Mouse (Mus musculus): ENCODE measurements at regions not wholly inside any gene's neighbourhood (a gene's known extent, or its start where the extent isn't known, plus 50 kb on each side); places are given as distances from the start of the nearest gene placed in this dataset.

- Histone ChIP-seq H3K4me1 (replicated peaks) (no peaks in the 10 kb centered on the region), H3K9ac (no peak overlapping the region), H3K9me3 (replicated peaks) (no peaks in the 10 kb centered on the region), H3K27ac (no peak overlapping the region), H3K4me2 (no peak overlapping the region), H3K36me3 (no peaks in the 10 kb centered on the region), H3K4me3 (replicated peaks) (no peak overlapping the region), H3K27me3 (no peaks in the 10 kb centered on the region)
- DNase-seq (no peak), ATAC-seq (ENCODE audit: low read depth) (no peak)
- WGBS (ENCODE audit: insufficient replicate concordance) = 63% methylated on average over 4 of the region's 4 CpGs
Observed at GRCm38 (mm10) chr3:9131366-9131765, 478.5 kb downstream of the Zfp704 start.

GRCm38 (mm10) chr3:9128407-9128806 lies 481.5 kb downstream of the Zfp704 start:
- H3K4me3 ChIP-seq (replicated peaks) = no peak overlapping the region
- 42% methylated on average over 4 of the region's 4 CpGs for WGBS (ENCODE audit: insufficient replicate concordance)
- no peak overlapping the region for H3K27ac ChIP-seq
- ATAC-seq (ENCODE audit: low read depth) (no peak), DNase-seq (no peak)
- H3K27me3 ChIP-seq = no peaks in the 10 kb centered on the region
- H3K9ac ChIP-seq = no peak overlapping the region
- H3K4me1 ChIP-seq (replicated peaks) = no peaks in the 10 kb centered on the region
- H3K36me3 ChIP-seq = no peaks in the 10 kb centered on the region
- no peaks in the 10 kb centered on the region for H3K9me3 ChIP-seq (replicated peaks)
- H3K4me2 ChIP-seq = no peak overlapping the region

GRCm38 (mm10) chr3:9123079-9123478 lies 486.8 kb downstream of the Zfp704 start:
- Histone ChIP-seq H3K4me1 (replicated peaks) (no peaks in the 10 kb centered on the region), H3K27me3 (no peaks in the 10 kb centered on the region), H3K9ac (no peak overlapping the region), H3K9me3 (replicated peaks) (no peaks in the 10 kb centered on the region), H3K36me3 (no peaks in the 10 kb centered on the region), H3K4me2 (no peak overlapping the region), H3K27ac (no peak overlapping the region), H3K4me3 (replicated peaks) (no peak overlapping the region)
- ATAC-seq (ENCODE audit: low read depth) (no peak), DNase-seq (no peak)
- 48% methylated on average over 5 of the region's 5 CpGs for WGBS (ENCODE audit: insufficient replicate concordance)

- ATAC-seq (ENCODE audit: low read depth) = no peak
- 70% methylated on average over 3 of the region's 3 CpGs for WGBS (ENCODE audit: insufficient replicate concordance)
Observed at GRCm38 (mm10) chr3:9117913-9118312, 492.0 kb downstream of the Zfp704 start.

GRCm38 (mm10) chr3:9113410-9113809 lies 496.5 kb downstream of the Zfp704 start:
- ATAC-seq (ENCODE audit: low read depth) = no peak
- Histone ChIP-seq H3K27ac (no peak overlapping the region), H3K4me1 (replicated peaks) (no peaks in the 10 kb centered on the region), H3K4me2 (no peak overlapping the region), H3K27me3 (no peaks in the 10 kb centered on the region), H3K9ac (no peak overlapping the region), H3K9me3 (replicated peaks) (no peaks in the 10 kb centered on the region), H3K36me3 (no peaks in the 10 kb centered on the region), H3K4me3 (replicated peaks) (no peak overlapping the region)
- 58% methylated on average over 5 of the region's 5 CpGs for WGBS (ENCODE audit: insufficient replicate concordance)
- no peak for DNase-seq

More at GRCm38 (mm10) chr3:9117913-9118312, 492.0 kb downstream of the Zfp704 start:
- H3K36me3 ChIP-seq = no peaks in the 10 kb centered on the region
- H3K27me3 ChIP-seq = no peaks in the 10 kb centered on the region
- no peaks in the 10 kb centered on the region for H3K9me3 ChIP-seq (replicated peaks)
- no peak overlapping the region for H3K9ac ChIP-seq
- H3K4me3 ChIP-seq (replicated peaks) = no peak overlapping the region
- no peaks in the 10 kb centered on the region for H3K4me1 ChIP-seq (replicated peaks)
- no peak overlapping the region for H3K4me2 ChIP-seq
- DNase-seq = no peak
- no peak overlapping the region for H3K27ac ChIP-seq

- ATAC-seq (ENCODE audit: low read depth) (no peak), DNase-seq (no peak)
- Histone ChIP-seq H3K9ac (no peak overlapping the region), H3K4me3 (replicated peaks) (no peak overlapping the region), H3K27me3 (no peaks in the 10 kb centered on the region), H3K4me2 (no peak overlapping the region), H3K4me1 (replicated peaks) (no peaks in the 10 kb centered on the region), H3K27ac (no peak overlapping the region), H3K9me3 (replicated peaks) (no peaks in the 10 kb centered on the region), H3K36me3 (no peaks in the 10 kb centered on the region)
- 43% methylated on average over 11 of the region's 11 CpGs for WGBS (ENCODE audit: insufficient replicate concordance)
Observed at GRCm38 (mm10) chr3:9110741-9111140, 499.1 kb downstream of the Zfp704 start.

- Histone ChIP-seq H3K9me3 (replicated peaks) (no peaks in the 10 kb centered on the region), H3K4me1 (replicated peaks) (no peaks in the 10 kb centered on the region; the same call in 1 of the 2 replicates), H3K27me3 (no peaks in the 10 kb centered on the region), H3K27ac (no peak overlapping the region), H3K9ac (no peak overlapping the region), H3K4me2 (no peak overlapping the region), H3K4me3 (replicated peaks) (no peak overlapping the region), H3K36me3 (no peaks in the 10 kb centered on the region)
- ATAC-seq (ENCODE audit: low read depth) = no peak
- 37% methylated on average over 8 of the region's 8 CpGs for WGBS (ENCODE audit: insufficient replicate concordance)
- no peak for DNase-seq
Observed at GRCm38 (mm10) chr3:9109991-9110390, 499.9 kb downstream of the Zfp704 start.

GRCm38 (mm10) chr3:9109485-9109884 lies 500.4 kb downstream of the Zfp704 start:
- 59% methylated on average over 5 of the region's 5 CpGs for WGBS (ENCODE audit: insufficient replicate concordance)

GRCm38 (mm10) chr3:9107766-9108410 lies 502.0 kb downstream of the Zfp704 start:
- WGBS (ENCODE audit: insufficient replicate concordance) = 73% methylated on average over 15 of the region's 15 CpGs
- ATAC-seq (ENCODE audit: low read depth) (no peak), DNase-seq (no peak)

More at GRCm38 (mm10) chr3:9109485-9109884, 500.4 kb downstream of the Zfp704 start:
- no peaks in the 10 kb centered on the region for H3K36me3 ChIP-seq
- no peaks in the 10 kb centered on the region for H3K9me3 ChIP-seq (replicated peaks)
- no peaks in the 10 kb centered on the region for H3K27me3 ChIP-seq
- DNase-seq (no peak), ATAC-seq (ENCODE audit: low read depth) (no peak)
- no peak overlapping the region for H3K4me2 ChIP-seq
- H3K9ac ChIP-seq = no peak overlapping the region
- H3K4me3 ChIP-seq (replicated peaks) = no peak overlapping the region
- H3K4me1 ChIP-seq (replicated peaks) = no peaks in the 10 kb centered on the region; the same call in 1 of the 2 replicates
- H3K27ac ChIP-seq = no peak overlapping the region

GRCm38 (mm10) chr3:9105191-9105926 lies 504.5 kb downstream of the Zfp704 start:
- H3K4me1 ChIP-seq (replicated peaks) = no peaks in the 10 kb centered on the region; the same call in 1 of the 2 replicates
- no peaks in the 10 kb centered on the region for H3K27me3 ChIP-seq
- H3K4me2 ChIP-seq = no peak overlapping the region
- H3K9me3 ChIP-seq (replicated peaks) = no peaks in the 10 kb centered on the region
- 41% methylated on average over 8 of the region's 8 CpGs for WGBS (ENCODE audit: insufficient replicate concordance)
- H3K9ac ChIP-seq = no peak overlapping the region
- ATAC-seq (ENCODE audit: low read depth) = no peak
- H3K27ac ChIP-seq = no peak overlapping the region
- no peak for DNase-seq
- no peak overlapping the region for H3K4me3 ChIP-seq (replicated peaks)
- no peaks in the 10 kb centered on the region for H3K36me3 ChIP-seq

More at GRCm38 (mm10) chr3:9107766-9108410, 502.0 kb downstream of the Zfp704 start:
- Histone ChIP-seq H3K27me3 (no peaks in the 10 kb centered on the region), H3K4me1 (replicated peaks) (no peaks in the 10 kb centered on the region; the same call in 1 of the 2 replicates), H3K4me2 (no peak overlapping the region), H3K4me3 (replicated peaks) (no peak overlapping the region), H3K36me3 (no peaks in the 10 kb centered on the region), H3K9me3 (replicated peaks) (no peaks in the 10 kb centered on the region), H3K27ac (no peak overlapping the region), H3K9ac (no peak overlapping the region)

- ATAC-seq (ENCODE audit: low read depth) (no peak), DNase-seq (no peak)
- H3K9ac ChIP-seq = no peak overlapping the region
- no peak overlapping the region for H3K4me2 ChIP-seq
- no peaks in the 10 kb centered on the region for H3K9me3 ChIP-seq (replicated peaks)
- no peaks in the 10 kb centered on the region for H3K27me3 ChIP-seq
- no peaks in the 10 kb centered on the region; the same call in 1 of the 2 replicates for H3K4me1 ChIP-seq (replicated peaks)
- H3K36me3 ChIP-seq = no peaks in the 10 kb centered on the region
- no peak overlapping the region for H3K4me3 ChIP-seq (replicated peaks)
- WGBS (ENCODE audit: insufficient replicate concordance) = 73% methylated on average over 6 of the region's 6 CpGs
- no peak overlapping the region for H3K27ac ChIP-seq
Observed at GRCm38 (mm10) chr3:9103456-9103855, 506.4 kb downstream of the Zfp704 start.

Measured in liver, embryonic 13.5 days (tissue).